Mouse (Mus musculus) kidney, adult 2 months (tissue): ENCODE data around the gene Rnf43.

Source experiments
- CTCF ChIP-seq: fragments of 200-500 bp; conservative IDR thresholded peaks from 2 replicates; pipeline ENCODE4 v1.5.1; 2011; ENCODE audit warnings: low read depth, mild to moderate bottlenecking, control low read depth, low read length, moderate library complexity, mixed read lengths; ENCODE audit not compliant: insufficient read depth, insufficient read length
- POLR2A ChIP-seq: fragments of 200-500 bp; IDR thresholded peaks from one replicate; pipeline ENCODE4 v1.6.1; 2011; ENCODE audit warnings: low read depth, low read length, control low read depth

GRCm38 (mm10) chr11:87616790-87617474 is 45.6 kb upstream of the Rnf43 start, which contains the start of gene Hsf5:
- TF ChIP-seq POLR2A (no peak), CTCF (no peak)
